Mouse (Mus musculus): ENCODE data around the gene Nhlh2. TPM values are rescaled to one million over a fixed set of nuclear protein-coding genes. Genes with fewer than 3 reads are reported as not detected.
A peak's percentile ranks its signal among the peaks of the same experiment; 100 is the strongest.

The Nhlh2 gene
- polyA plus RNA-seq, 2 experiments, result 0.08 TPM; not detected in 1

DNA sequence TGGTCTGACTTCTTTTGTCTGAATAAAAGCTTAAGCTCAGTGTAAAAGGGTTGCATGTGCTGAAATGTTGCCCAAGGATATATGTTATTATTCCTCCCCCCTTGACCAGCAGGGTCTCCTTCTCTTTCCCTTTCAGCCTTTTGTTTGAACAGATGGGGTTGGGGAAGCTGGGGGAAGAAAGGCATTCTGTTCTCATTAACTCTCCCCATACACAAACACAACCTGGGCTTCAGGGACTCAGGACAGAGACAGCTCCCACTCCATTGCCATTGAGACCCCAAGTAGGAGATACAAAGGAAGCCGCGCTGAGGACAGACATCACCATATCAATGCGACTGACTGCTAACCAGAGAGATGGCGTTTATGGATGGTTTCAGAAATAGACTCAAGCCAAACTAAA lies 46.0 kb downstream of the Nhlh2 start:
- no peak for DNase-seq (ENCODE audit: low spot score)

GRCm38 (mm10) chr3:102060065-102060464 lies 50.2 kb downstream of the Nhlh2 start:
- H3K36me3 ChIP-seq (ENCODE audit: control insufficient read depth, insufficient read depth, low read length), result no peaks in the 10 kb centered on the region
- H3K27me3 ChIP-seq (ENCODE audit: control insufficient read depth, insufficient read depth, low read length), result no peaks in the 10 kb centered on the region
- H3K9me3 ChIP-seq (ENCODE audit: control insufficient read depth, low read length), result no peaks in the 10 kb centered on the region
- TF ChIP-seq POLR2A (IDR thresholded peaks at IDR 0.05; ENCODE audit: borderline replicate concordance, extremely low read depth, insufficient read depth, insufficient read length), result no peak
- no peak overlapping the region for H3K4me3 ChIP-seq (replicated peaks; ENCODE audit: low read length)
- DNase-seq (ENCODE audit: low spot score) (no peak), ATAC-seq (ENCODE audit: low FRiP score, low read depth) (no peak)
- no peak overlapping the region for H3K9ac ChIP-seq (ENCODE audit: low read depth, low read length, severe bottlenecking)
- H3K4me1 ChIP-seq (ENCODE audit: control insufficient read depth, insufficient read depth, low read length), result no peaks in the 10 kb centered on the region
- no peak overlapping the region for H3K4me2 ChIP-seq (replicated peaks; ENCODE audit: low read depth, low read length, severe bottlenecking)
- H3K27ac ChIP-seq (replicated peaks; ENCODE audit: low read depth, low read length), result no peak overlapping the region
- WGBS, result 87% methylated on average over 6 of the region's 6 CpGs

More for the DNA sequence above, 46.0 kb downstream of the Nhlh2 start:
- ATAC-seq (ENCODE audit: low FRiP score, low read depth), result no peak
- Histone ChIP-seq H3K9ac (ENCODE audit: low read depth, low read length, severe bottlenecking) (no peak overlapping the region), H3K27ac (replicated peaks; ENCODE audit: low read depth, low read length) (no peak overlapping the region), H3K36me3 (ENCODE audit: control insufficient read depth, insufficient read depth, low read length) (no peaks in the 10 kb centered on the region), H3K27me3 (ENCODE audit: control insufficient read depth, insufficient read depth, low read length) (no peaks in the 10 kb centered on the region), H3K9me3 (ENCODE audit: control insufficient read depth, low read length) (no peaks in the 10 kb centered on the region), H3K4me1 (ENCODE audit: control insufficient read depth, insufficient read depth, low read length) (no peaks in the 10 kb centered on the region), H3K4me3 (replicated peaks; ENCODE audit: low read length) (no peak overlapping the region), H3K4me2 (replicated peaks; ENCODE audit: low read depth, low read length, severe bottlenecking) (no peak overlapping the region)
- TF ChIP-seq POLR2A (IDR thresholded peaks at IDR 0.05; ENCODE audit: borderline replicate concordance, extremely low read depth, insufficient read depth, insufficient read length), result no peak
- 80% methylated on average over 4 of the region's 4 CpGs for WGBS

DNA sequence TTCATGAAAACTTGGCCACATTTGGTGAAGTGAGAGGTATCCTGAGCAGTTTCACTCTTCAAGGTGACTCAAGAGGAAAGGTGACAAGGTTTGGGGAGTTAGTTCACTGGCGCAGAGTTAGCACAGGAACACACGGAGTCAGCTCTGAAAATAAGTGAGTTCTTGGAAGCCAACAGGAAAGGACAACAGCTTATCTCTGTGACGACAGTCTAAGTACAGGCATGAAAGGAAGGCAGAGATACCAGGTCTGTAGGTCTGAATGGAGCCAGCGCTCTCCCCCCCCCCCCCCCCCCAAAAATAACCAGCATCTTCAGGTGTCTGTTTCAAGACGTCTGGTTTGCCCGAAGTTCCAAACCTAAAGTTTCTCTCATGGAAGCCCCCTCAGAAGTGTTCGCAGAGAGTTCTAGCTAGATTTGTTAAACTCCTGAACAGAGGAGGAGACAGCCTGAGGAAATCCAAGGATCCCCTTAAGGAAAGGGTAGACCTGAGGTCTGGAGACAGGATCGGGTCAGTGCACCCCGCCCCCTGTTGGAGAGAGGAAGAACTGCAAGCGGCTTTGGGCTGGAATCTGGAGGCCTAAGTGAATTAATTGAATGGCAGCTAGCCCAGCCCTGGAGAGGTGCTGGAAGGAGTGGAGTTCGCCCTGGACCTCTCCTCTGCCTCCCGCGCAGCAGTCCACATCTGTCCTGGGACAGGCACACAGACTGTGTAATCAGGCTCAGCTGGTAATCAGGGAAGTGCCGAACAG lies 52.2 kb downstream of the Nhlh2 start:
- Histone ChIP-seq H3K4me2 (replicated peaks; ENCODE audit: low read depth, low read length, severe bottlenecking) (no peak overlapping the region), H3K4me3 (replicated peaks; ENCODE audit: low read length) (no peak overlapping the region), H3K36me3 (ENCODE audit: control insufficient read depth, insufficient read depth, low read length) (no peaks in the 10 kb centered on the region), H3K4me1 (ENCODE audit: control insufficient read depth, insufficient read depth, low read length) (no peaks in the 10 kb centered on the region), H3K27me3 (ENCODE audit: control insufficient read depth, insufficient read depth, low read length) (no peaks in the 10 kb centered on the region), H3K9me3 (ENCODE audit: control insufficient read depth, low read length) (no peaks in the 10 kb centered on the region), H3K27ac (replicated peaks; ENCODE audit: low read depth, low read length) (no peak overlapping the region), H3K9ac (ENCODE audit: low read depth, low read length, severe bottlenecking) (no peak overlapping the region)
- no peak for TF ChIP-seq POLR2A (IDR thresholded peaks at IDR 0.05; ENCODE audit: borderline replicate concordance, extremely low read depth, insufficient read depth, insufficient read length)
- 37% methylated on average over 14 of the region's 14 CpGs for WGBS
- peak; percentile 44; the same call in 1 of the 2 replicates for ATAC-seq (ENCODE audit: low FRiP score, low read depth)
- peak; percentile 77 for DNase-seq (ENCODE audit: low spot score)

GRCm38 (mm10) chr3:102062671-102063010 lies 52.8 kb downstream of the Nhlh2 start:
- no peaks in the 10 kb centered on the region for H3K9me3 ChIP-seq (ENCODE audit: control insufficient read depth, low read length)
- H3K27me3 ChIP-seq (ENCODE audit: control insufficient read depth, insufficient read depth, low read length), result no peaks in the 10 kb centered on the region
- ATAC-seq (ENCODE audit: low FRiP score, low read depth) (no peak), DNase-seq (ENCODE audit: low spot score) (no peak)
- H3K4me2 ChIP-seq (replicated peaks; ENCODE audit: low read depth, low read length, severe bottlenecking), result no peak overlapping the region
- no peak overlapping the region for H3K4me3 ChIP-seq (replicated peaks; ENCODE audit: low read length)
- H3K27ac ChIP-seq (replicated peaks; ENCODE audit: low read depth, low read length), result no peak overlapping the region
- H3K4me1 ChIP-seq (ENCODE audit: control insufficient read depth, insufficient read depth, low read length), result no peaks in the 10 kb centered on the region
- no peaks in the 10 kb centered on the region for H3K36me3 ChIP-seq (ENCODE audit: control insufficient read depth, insufficient read depth, low read length)
- H3K9ac ChIP-seq (ENCODE audit: low read depth, low read length, severe bottlenecking), result no peak overlapping the region
- WGBS, result 29% methylated on average over 8 of the region's 8 CpGs
- TF ChIP-seq POLR2A (IDR thresholded peaks at IDR 0.05; ENCODE audit: borderline replicate concordance, extremely low read depth, insufficient read depth, insufficient read length), result no peak

- Histone ChIP-seq H3K4me1 (ENCODE audit: control insufficient read depth, insufficient read depth, low read length) (no peaks in the 10 kb centered on the region), H3K4me2 (replicated peaks; ENCODE audit: low read depth, low read length, severe bottlenecking) (no peak overlapping the region), H3K27me3 (ENCODE audit: control insufficient read depth, insufficient read depth, low read length) (no peaks in the 10 kb centered on the region), H3K27ac (replicated peaks; ENCODE audit: low read depth, low read length) (no peak overlapping the region), H3K36me3 (ENCODE audit: control insufficient read depth, insufficient read depth, low read length) (no peaks in the 10 kb centered on the region), H3K9ac (ENCODE audit: low read depth, low read length, severe bottlenecking) (no peak overlapping the region), H3K9me3 (ENCODE audit: control insufficient read depth, low read length) (no peaks in the 10 kb centered on the region), H3K4me3 (replicated peaks; ENCODE audit: low read length) (no peak overlapping the region)
- no peak for TF ChIP-seq POLR2A (IDR thresholded peaks at IDR 0.05; ENCODE audit: borderline replicate concordance, extremely low read depth, insufficient read depth, insufficient read length)
- 63% methylated on average over 10 of the region's 10 CpGs for WGBS
- DNase-seq (ENCODE audit: low spot score) (no peak), ATAC-seq (ENCODE audit: low FRiP score, low read depth) (no peak)
These were observed 53.6 kb downstream of the Nhlh2 start for GRCm38 (mm10) chr3:102063273-102064120.
